Mouse (Mus musculus) neural tube, embryonic 10.5 days (tissue): Measurements from ENCODE around the gene Hist1h3c.
A peak's percentile ranks its signal among the peaks of the same experiment; 100 is the strongest.
"Not testable (repeated sequence)": the region's sequence is repeated elsewhere in the genome, so short reads cannot be mapped to it uniquely, and the experiment has no call there.

Experiments
- DNase-seq: peaks from one replicate; pipeline ENCODE4 v3.0.0-alpha.2; 2017; ENCODE audit warnings: low spot score; ENCODE audit errors: extremely low spot score

Gene Hist1h3c

DNA sequence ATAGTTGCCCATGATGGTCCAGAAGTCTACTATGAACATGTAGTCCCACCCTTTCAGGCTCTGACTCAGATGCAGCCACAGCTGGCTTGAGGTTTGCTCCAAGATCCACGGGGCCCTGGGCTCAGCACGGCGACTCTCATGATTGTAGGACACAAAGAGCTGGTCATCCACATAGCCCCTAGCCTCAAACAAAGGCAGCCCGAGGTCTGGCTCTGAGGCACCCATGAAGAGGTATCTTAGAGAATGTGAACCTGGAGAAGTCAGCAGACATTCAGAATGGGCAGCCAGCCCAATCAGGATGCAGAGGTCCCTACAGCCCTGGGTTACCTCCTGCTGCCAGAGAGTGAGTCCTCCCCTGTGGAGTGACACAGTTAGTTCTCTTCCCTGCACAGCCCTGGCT, 37.4 kb downstream of the Hist1h3c start:
- DNase-seq, result no peak

- DNase-seq, result no peak
Observed at GRCm38 (mm10) chr13:23706771-23707170, 38.6 kb downstream of the Hist1h3c start.

- no peak for DNase-seq
Observed at GRCm38 (mm10) chr13:23705751-23706356, 39.5 kb downstream of the Hist1h3c start.

DNA sequence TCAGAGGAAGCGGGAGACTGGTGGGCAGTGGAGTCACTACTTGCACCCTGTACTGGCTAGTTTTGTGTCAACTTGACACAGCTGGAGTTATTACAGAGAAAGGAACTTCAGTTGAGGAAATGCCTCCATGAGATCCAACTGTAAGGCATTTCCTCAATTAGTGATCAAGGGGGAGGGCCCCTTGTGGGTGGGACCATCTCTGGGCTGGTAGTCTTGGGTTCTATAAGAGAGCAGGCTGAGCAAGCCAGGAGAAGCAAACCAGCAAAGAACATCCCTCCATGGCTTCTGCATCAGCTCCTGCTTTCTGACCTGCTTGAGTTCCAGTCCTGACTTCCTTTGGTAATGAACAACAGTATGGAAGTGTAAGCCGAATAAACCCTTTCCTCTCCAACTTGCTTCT, 42.6 kb downstream of the Hist1h3c start:
- not testable (repeated sequence) for DNase-seq

DNA sequence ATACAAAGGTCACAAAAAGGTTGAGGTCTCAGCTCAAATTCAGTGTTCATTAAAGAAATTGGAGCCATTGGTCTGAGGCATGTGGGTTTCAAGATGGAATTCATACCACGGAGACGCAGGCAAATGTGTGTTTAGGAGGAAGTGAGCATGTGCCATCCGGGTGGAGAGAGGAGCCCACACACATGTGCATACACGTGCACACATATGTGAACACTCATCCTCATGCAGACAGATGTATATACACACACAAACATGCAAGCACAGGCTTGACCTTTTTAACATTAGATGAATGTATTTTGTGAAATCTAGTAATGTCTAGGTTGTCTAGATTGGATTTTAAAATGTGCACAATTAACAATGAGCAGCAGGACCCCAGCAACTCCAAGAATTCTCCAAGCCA, 43.2 kb downstream of the Hist1h3c start:
- no peak for DNase-seq

- DNase-seq, result peak; percentile 66
Observed at GRCm38 (mm10) chr13:23700786-23701520, 44.4 kb downstream of the Hist1h3c start.

- DNase-seq, result no peak
Observed at GRCm38 (mm10) chr13:23699767-23700166, 45.6 kb downstream of the Hist1h3c start.

- DNase-seq, result no peak
Observed at GRCm38 (mm10) chr13:23698996-23699395, 46.4 kb downstream of the Hist1h3c start.

DNA sequence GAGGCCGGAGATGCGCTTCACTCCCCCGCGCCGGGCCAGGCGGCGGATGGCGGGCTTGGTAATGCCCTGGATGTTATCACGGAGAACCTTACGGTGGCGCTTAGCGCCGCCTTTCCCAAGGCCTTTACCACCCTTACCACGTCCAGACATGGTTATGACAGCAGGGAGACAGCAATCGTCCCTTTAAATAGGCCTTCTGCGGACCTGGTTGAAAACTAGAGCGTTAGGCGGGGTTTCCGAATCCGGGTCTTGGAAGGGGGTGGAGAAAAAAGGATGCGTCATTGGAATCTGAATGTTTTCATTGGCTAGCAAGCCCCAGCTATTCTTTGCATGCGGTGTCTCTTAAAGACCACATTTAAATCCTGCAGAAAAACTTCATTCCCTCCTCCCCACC, 47.1 kb downstream of the Hist1h3c start, which contains the start of gene Hist1h4c:
TSS of gene Hist1h4c (minus strand) at position 155 of the 394 bp plus-strand sequence.
- DNase-seq, result peak; percentile 100

DNA sequence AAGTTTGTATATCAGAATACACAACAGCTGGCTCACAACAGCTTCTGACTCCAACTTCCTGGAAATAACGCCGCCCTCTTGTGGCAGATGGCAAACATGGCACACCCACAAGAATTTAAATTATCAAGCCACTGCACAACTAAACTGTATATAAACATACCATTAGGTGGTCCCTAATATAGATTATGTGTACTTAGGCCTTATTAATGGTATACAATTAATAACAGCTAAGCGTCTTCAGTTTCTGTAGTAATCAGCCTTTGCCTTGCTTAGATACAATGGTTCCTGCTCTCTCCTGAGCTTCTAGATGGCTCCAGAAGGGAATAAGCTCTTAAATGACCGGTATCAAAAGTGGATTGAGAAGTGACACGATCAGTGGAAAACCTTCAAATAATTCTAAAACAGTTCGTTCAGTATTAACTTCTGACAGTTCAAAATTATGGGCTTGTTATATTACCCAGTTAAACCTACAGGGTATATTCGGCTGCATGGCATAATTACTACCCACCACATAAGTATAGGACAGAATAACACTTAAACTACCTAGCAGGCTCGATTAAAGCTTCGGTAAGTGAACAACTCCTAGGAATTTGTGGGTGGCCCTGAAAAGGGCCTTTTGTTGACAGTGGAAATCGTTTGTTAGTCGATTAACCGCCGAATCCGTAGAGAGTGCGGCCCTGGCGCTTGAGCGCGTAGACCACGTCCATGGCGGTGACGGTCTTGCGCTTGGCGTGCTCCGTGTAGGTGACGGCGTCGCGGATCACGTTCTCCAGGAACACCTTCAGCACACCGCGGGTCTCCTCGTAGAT, 47.7 kb downstream of the Hist1h3c start:
- DNase-seq, result peak; percentile 61

GRCm38 (mm10) chr13:23696061-23696474, 49.3 kb downstream of the Hist1h3c start:
- no peak for DNase-seq

DNA sequence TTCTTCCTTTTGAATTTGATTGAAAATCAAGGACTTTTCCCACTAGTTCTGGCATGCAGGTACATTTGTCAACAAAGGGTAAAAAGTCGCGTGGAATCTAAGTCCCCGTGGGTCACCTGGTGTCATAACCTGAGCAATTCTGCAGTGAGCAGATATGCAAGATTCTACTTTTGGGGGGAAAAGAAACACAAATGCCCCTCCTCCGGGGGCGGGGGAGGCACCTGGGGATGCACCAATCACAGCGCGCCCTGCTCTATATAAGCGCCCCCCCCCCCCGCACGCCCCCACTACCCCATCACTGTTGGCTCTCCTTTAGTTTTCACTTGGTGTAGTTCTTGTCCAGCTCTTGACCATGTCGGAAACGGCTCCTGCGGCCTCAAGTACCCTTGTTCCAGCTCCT, 49.9 kb downstream of the Hist1h3c start, which contains the start of gene Hist1h1t:
TSS of gene Hist1h1t (plus strand) at position 301 of the 400 bp plus-strand sequence.
- DNase-seq, result no peak
